Mouse (Mus musculus) myocyte (in vitro differentiated cells): ENCODE results near the gene Camta1.

ENCODE experiments used
- E2F4 ChIP-seq: IDR thresholded peaks from one replicate; pipeline ENCODE4 v1.6.1; 2011; ENCODE audit warnings: mild to moderate bottlenecking, control low read depth, moderate library complexity; ENCODE audit not compliant: insufficient read depth
- MAX ChIP-seq: IDR thresholded peaks from one replicate; pipeline ENCODE4 v1.6.1; 2011; ENCODE audit warnings: low read depth, mild to moderate bottlenecking, control low read depth
- MYOG ChIP-seq, 3 experiments: IDR thresholded peaks; one replicate each; pipeline ENCODE4 v1.6.1; 2011; ENCODE audit warnings: control low read depth in 2 of 3, low read depth in 2 of 3, mild to moderate bottlenecking in 2 of 3; ENCODE audit not compliant: insufficient read length in 2 of 3, control insufficient read depth in 1 of 3, insufficient read depth in 1 of 3
- POLR2A ChIP-seq: IDR thresholded peaks from one replicate; pipeline ENCODE4 v1.6.1; 2011; ENCODE audit warnings: low read depth, mild to moderate bottlenecking, control low read depth, moderate library complexity; ENCODE audit not compliant: insufficient read length
- POLR2AphosphoS2 ChIP-seq: IDR thresholded peaks from one replicate; pipeline ENCODE4 v1.6.1; 2011; ENCODE audit warnings: low read depth, control low read depth; ENCODE audit not compliant: insufficient read length
- TCF12 ChIP-seq: IDR thresholded peaks from one replicate; pipeline ENCODE4 v1.6.1; 2011; ENCODE audit warnings: mild to moderate bottlenecking, control low read depth; ENCODE audit not compliant: poor library complexity, insufficient read depth, severe bottlenecking
- TCF3 ChIP-seq: IDR thresholded peaks from one replicate; pipeline ENCODE4 v1.6.1; 2011; ENCODE audit warnings: low read depth, control low read depth; ENCODE audit not compliant: insufficient read length
- USF1 ChIP-seq: IDR thresholded peaks from one replicate; pipeline ENCODE4 v1.6.1; 2011; ENCODE audit warnings: low read depth, mild to moderate bottlenecking, control low read depth, moderate library complexity

- no peak for TF ChIP-seq POLR2A
- TF ChIP-seq POLR2AphosphoS2: no peak
- TF ChIP-seq TCF3: no peak
- no peak for TF ChIP-seq E2F4
- TF ChIP-seq MAX: no peak
- no peak for TF ChIP-seq TCF12
- TF ChIP-seq USF1: no peak
- TF ChIP-seq MYOG (IDR thresholded peaks at IDR 0.05; ENCODE audit: control insufficient read depth in 1 of 3, insufficient read depth in 1 of 3, insufficient read length in 2 of 3, low read depth in 2 of 3): no peak
Observed at GRCm38 (mm10) chr4:151527763-151528162, 333.9 kb downstream of the Camta1 start.
